Comparison of ENCODE assay signal across 8 mouse cellular contexts in genomic region chr14:52010446-52011111, GRCm38 (mm10). TPM values are rescaled to one million over a fixed set of nuclear protein-coding genes. Genes with fewer than 3 reads are reported as not detected.
DNase-seq lines count a peak whose midpoint lies in the region; ATAC-seq and TF ChIP-seq lines count a peak whose summit lies in the region.
"Had no signal": no experiment of that assay in that cellular context is flagged by ENCODE, and none has a peak within 500 bp of the region (broad histone marks: within the 10 kb centered on the region; RNA-seq: fewer than 3 reads in every experiment).

No protein-coding gene starts in this region.

- H3K36me3 ChIP-seq in hindbrain, embryonic 12.5 days = peaks cover 35% of the 10 kb centered on the region
- H3K36me3 ChIP-seq in limb, embryonic 13.5 days = peaks cover 35% of the 10 kb centered on the region
- H3K36me3 ChIP-seq in stomach, postnatal 0 days (ENCODE audit: control insufficient read depth, insufficient read depth, low read length) = peaks cover 9% of the 10 kb centered on the region; the same call in 1 of the 2 replicates

- peaks cover 67% of the 10 kb centered on the region for H3K4me1 ChIP-seq in hindbrain, embryonic 12.5 days
- peaks cover 59% of the 10 kb centered on the region for H3K4me1 ChIP-seq in limb, embryonic 13.5 days
- H3K4me1 ChIP-seq in stomach, postnatal 0 days (replicated peaks; ENCODE audit: control insufficient read depth, insufficient read depth) = peaks cover 3% of the 10 kb centered on the region; the same call in 1 of the 2 replicates

- under 1% methylated on average over 9 of the region's 9 CpGs for WGBS in hindbrain, embryonic 12.5 days
- 4% methylated on average over 9 of the region's 9 CpGs for WGBS in limb, embryonic 13.5 days
- 15% methylated on average over 9 of the region's 9 CpGs for WGBS in stomach, postnatal 0 days

- H3K27me3 ChIP-seq in hindbrain, embryonic 12.5 days = no peaks in the 10 kb centered on the region
- H3K27me3 ChIP-seq in limb, embryonic 13.5 days = no peaks in the 10 kb centered on the region
- no peaks in the 10 kb centered on the region for H3K27me3 ChIP-seq in stomach, postnatal 0 days (ENCODE audit: control insufficient read depth, insufficient read depth, low read length)
- H3K27me3 ChIP-seq: liver, embryonic 13.5 days had no signal

- no peak for TF ChIP-seq EP300 in stomach, postnatal 0 days (optimal IDR thresholded peaks at IDR 0.05)

- H3K4me3 ChIP-seq in hindbrain, embryonic 12.5 days = peak overlapping the region; percentile 35
- peak overlapping the region; percentile 18 for H3K4me3 ChIP-seq in limb, embryonic 13.5 days
- H3K4me3 ChIP-seq in stomach, postnatal 0 days (ENCODE audit: low read depth, low read length) = no peak overlapping the region
- H3K4me3 ChIP-seq: liver, embryonic 13.5 days had no signal

- H3K9me3 ChIP-seq in hindbrain, embryonic 12.5 days (replicated peaks) = no peaks in the 10 kb centered on the region
- no peaks in the 10 kb centered on the region for H3K9me3 ChIP-seq in limb, embryonic 13.5 days
- no peaks in the 10 kb centered on the region for H3K9me3 ChIP-seq in stomach, postnatal 0 days (ENCODE audit: control insufficient read depth, low read length)
- H3K9me3 ChIP-seq: liver, embryonic 13.5 days had no signal

- H3K4me2 ChIP-seq in hindbrain, embryonic 12.5 days (replicated peaks) = peak overlapping the region; percentile 66
- H3K4me2 ChIP-seq in limb, embryonic 13.5 days (replicated peaks) = peak overlapping the region; percentile 57
- peak overlapping the region; percentile 9 for H3K4me2 ChIP-seq in stomach, postnatal 0 days (replicated peaks; ENCODE audit: low read depth)
- H3K4me2 ChIP-seq: liver, embryonic 13.5 days had no signal

- H3K9ac ChIP-seq in hindbrain, embryonic 12.5 days = peak overlapping the region; percentile 63
- H3K9ac ChIP-seq in limb, embryonic 13.5 days = peak overlapping the region; percentile 25; the same call in 1 of the 2 replicates
- H3K9ac ChIP-seq in stomach, postnatal 0 days (ENCODE audit: low read length) = no peak overlapping the region
- H3K9ac ChIP-seq: liver, embryonic 13.5 days had no signal

- peak; percentile 55 to 62 for DNase-seq in right cerebral cortex, adult 2 months (ENCODE audit: low spot score in 2 of 2)
- DNase-seq in right cerebral cortex, adult 18-20 months = no peak
- peak; percentile 42 to 81 for DNase-seq in cerebellum, postnatal 4 days (ENCODE audit: low spot score in 2 of 2)
- DNase-seq in stomach, postnatal 0 days (ENCODE audit: low spot score) = no peak
- DNase-seq: liver, embryonic 13.5 days had no signal

- peak overlapping the region; percentile 99 for H3K27ac ChIP-seq in hindbrain, embryonic 12.5 days
- H3K27ac ChIP-seq in limb, embryonic 13.5 days = peak overlapping the region; percentile 59; the same call in 1 of the 2 replicates
- no peak overlapping the region for H3K27ac ChIP-seq in stomach, postnatal 0 days (replicated peaks)
- H3K27ac ChIP-seq: liver, embryonic 13.5 days had no signal

- no peak for TF ChIP-seq CTCF in stomach, postnatal 0 days (IDR thresholded peaks at IDR 0.05; ENCODE audit: low read depth)

- peak; percentile 85 for ATAC-seq in hindbrain, embryonic 12.5 days (ENCODE audit: low FRiP score)
- ATAC-seq in limb, embryonic 13.5 days (ENCODE audit: low FRiP score, low read depth) = peak; percentile 17; the same call in 1 of the 2 replicates
- ATAC-seq in stomach, postnatal 0 days (ENCODE audit: low FRiP score, low TSS enrichment) = no peak
- ATAC-seq in erythroblast, adult 5-6 weeks (replicated peaks; ENCODE audit: low FRiP score, poor library complexity, severe bottlenecking) = no peak

RNA-seq across cellular contexts. Expression of gene Tmem253, which starts 4.9 kb away (rescaled TPM):
- 0.59 and 1.6 TPM in 2 replicates for polyA plus RNA-seq in hindbrain, embryonic 12.5 days (2016; fragmentation: Nextera tagmentation; extraction: Ambion mirVana)
- polyA plus RNA-seq in limb, embryonic 13.5 days (2015; fragmentation: Nextera tagmentation; extraction: Ambion mirVana) = 0.78 and 1.4 TPM in 2 replicates
- polyA plus RNA-seq in stomach, postnatal 0 days (2015; fragmentation: Nextera tagmentation; extraction: Ambion mirVana) = 4.6 and 4.9 TPM in 2 replicates
- not detected in 2 replicates for total RNA-seq in erythroblast, adult 5-6 weeks (2015; ENCODE audit: low replicate concordance)
- total RNA-seq in erythroblast, adult 5-6 weeks (2017; ENCODE audit: low replicate concordance) = not detected in 2 replicates

RNA-seq across cellular contexts. Expression of gene Zfp219, which starts 10.0 kb away (rescaled TPM):
- 64.4 and 71.7 TPM in 2 replicates for polyA plus RNA-seq in hindbrain, embryonic 12.5 days (2016; fragmentation: Nextera tagmentation; extraction: Ambion mirVana)
- 30.8 and 32.2 TPM in 2 replicates for polyA plus RNA-seq in limb, embryonic 13.5 days (2015; fragmentation: Nextera tagmentation; extraction: Ambion mirVana)
- 18.1 and 18.5 TPM in 2 replicates for polyA plus RNA-seq in stomach, postnatal 0 days (2015; fragmentation: Nextera tagmentation; extraction: Ambion mirVana)
- 0.58 and 1.9 TPM in 2 replicates for total RNA-seq in erythroblast, adult 5-6 weeks (2015; ENCODE audit: low replicate concordance)
- total RNA-seq in erythroblast, adult 5-6 weeks (2017; ENCODE audit: low replicate concordance) = 3.1 and 3.8 TPM in 2 replicates

RNA-seq across cellular contexts. Expression of gene Arhgef40, which starts 26.1 kb away (rescaled TPM):
- 126 and 133 TPM in 2 replicates for polyA plus RNA-seq in hindbrain, embryonic 12.5 days (2016; fragmentation: Nextera tagmentation; extraction: Ambion mirVana)
- polyA plus RNA-seq in limb, embryonic 13.5 days (2015; fragmentation: Nextera tagmentation; extraction: Ambion mirVana) = 189 and 203 TPM in 2 replicates
- polyA plus RNA-seq in stomach, postnatal 0 days (2015; fragmentation: Nextera tagmentation; extraction: Ambion mirVana) = 32.9 and 36.4 TPM in 2 replicates
- 4.8 TPM in 1 of 2 replicates, not detected in the other for total RNA-seq in erythroblast, adult 5-6 weeks (2015; ENCODE audit: low replicate concordance)
- total RNA-seq in erythroblast, adult 5-6 weeks (2017; ENCODE audit: low replicate concordance) = 2.3 and 14.1 TPM in 2 replicates

RNA-seq across cellular contexts. Expression of gene Olfr221, which starts 31.7 kb away (rescaled TPM):
- not detected in 2 replicates for polyA plus RNA-seq in hindbrain, embryonic 12.5 days (2016; fragmentation: Nextera tagmentation; extraction: Ambion mirVana)
- polyA plus RNA-seq in limb, embryonic 13.5 days (2015; fragmentation: Nextera tagmentation; extraction: Ambion mirVana) = not detected in 2 replicates
- not detected in 2 replicates for polyA plus RNA-seq in stomach, postnatal 0 days (2015; fragmentation: Nextera tagmentation; extraction: Ambion mirVana)
- total RNA-seq in erythroblast, adult 5-6 weeks (2015; ENCODE audit: low replicate concordance) = not detected in 2 replicates
- 0.56 TPM in 1 of 2 replicates, not detected in the other for total RNA-seq in erythroblast, adult 5-6 weeks (2017; ENCODE audit: low replicate concordance)
- polyA plus RNA-seq: liver, embryonic 13.5 days had no signal

Comparison
In these comparisons a context has a peak if more than half of its experiments do, and no peak if none do; other contexts are left out.
1. DNase-seq: peak in right cerebral cortex, adult 2 months (2 of 2) and cerebellum, postnatal 4 days (2 of 2); none in right cerebral cortex, adult 18-20 months (single experiment) and stomach, postnatal 0 days (single experiment).
2. ATAC-seq: peak in hindbrain, embryonic 12.5 days (single experiment) and limb, embryonic 13.5 days (single experiment); none in stomach, postnatal 0 days (single experiment) and erythroblast, adult 5-6 weeks (single experiment).
3. H3K4me2 ChIP-seq: peak in every context shown above with its lines; median percentile 66 in hindbrain, embryonic 12.5 days; 57 in limb, embryonic 13.5 days; 9 in stomach, postnatal 0 days.